8 mouse cellular contexts compared by ENCODE assay signal in the genomic region with DNA sequence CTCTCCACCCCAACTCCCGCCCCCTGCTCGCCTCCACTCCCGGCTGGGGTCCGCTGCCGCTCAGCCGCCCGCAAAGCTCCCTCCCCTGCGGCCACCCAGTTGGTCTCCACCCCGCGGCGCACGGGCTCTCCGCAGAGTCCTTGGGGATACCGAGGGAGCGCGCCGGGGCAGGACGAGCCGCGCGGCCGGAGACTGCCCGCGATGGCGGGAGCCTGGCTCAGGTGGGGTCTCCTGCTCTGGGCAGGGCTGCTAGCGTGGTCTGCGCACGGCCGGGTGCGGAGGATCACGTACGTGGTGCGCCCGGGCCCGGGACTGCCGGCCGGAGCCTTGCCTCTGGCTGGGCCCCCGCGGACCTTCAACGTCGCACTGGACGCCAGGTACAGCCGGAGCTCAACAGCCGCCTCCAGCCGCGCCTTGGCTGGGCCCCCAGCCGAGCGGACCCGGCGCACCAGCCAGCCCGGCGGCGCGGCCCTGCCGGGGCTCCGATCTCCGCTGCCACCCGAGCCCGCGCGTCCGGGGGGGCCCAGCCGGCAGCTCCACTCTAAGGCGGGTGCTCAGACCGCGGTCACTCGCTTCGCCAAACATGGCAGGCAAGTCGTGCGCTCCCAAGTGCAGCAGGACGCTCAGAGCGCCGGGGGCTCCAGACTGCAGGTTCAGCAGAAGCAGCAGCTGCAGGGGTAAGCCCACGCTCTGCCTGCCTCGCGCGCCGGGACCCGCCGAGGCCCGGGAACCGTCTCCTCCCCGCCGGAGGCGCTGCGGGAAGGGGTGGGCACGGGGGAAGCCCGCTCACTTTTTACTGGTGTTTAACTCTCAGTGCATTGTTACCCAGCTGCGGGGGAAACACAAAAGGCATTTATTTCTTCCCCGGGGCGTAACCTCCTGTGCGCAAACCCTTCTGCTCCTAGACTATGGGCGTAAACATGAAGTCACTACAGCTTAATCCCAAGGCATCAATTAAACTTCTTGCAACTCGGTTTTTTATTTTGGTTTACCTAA. TPM values are rescaled to one million over a fixed set of nuclear protein-coding genes. Genes with fewer than 3 reads are reported as not detected.
DNase-seq lines count a peak whose midpoint lies in the region; ATAC-seq and TF ChIP-seq lines count a peak whose summit lies in the region.

No protein-coding gene starts in this region.

- TF ChIP-seq POLR2A in bone marrow macrophage, adult 2 months (IDR thresholded peaks at IDR 0.05; ENCODE audit: borderline replicate concordance, low read depth, low read length): no peak

- no peaks in the 10 kb centered on the region for H3K36me3 ChIP-seq in hindbrain, embryonic 14.5 days (replicated peaks; ENCODE audit: control insufficient read depth, insufficient read depth)
- peaks cover 11% of the 10 kb centered on the region for H3K36me3 ChIP-seq in limb, embryonic 15.5 days
- no peaks in the 10 kb centered on the region for H3K36me3 ChIP-seq in midbrain, embryonic 15.5 days (replicated peaks)
- H3K36me3 ChIP-seq in stomach, postnatal 0 days (ENCODE audit: control insufficient read depth, insufficient read depth, low read length): no peaks in the 10 kb centered on the region

- peak overlapping the region; percentile 99 for H3K4me2 ChIP-seq in hindbrain, embryonic 14.5 days (replicated peaks)
- H3K4me2 ChIP-seq in limb, embryonic 15.5 days: peak overlapping the region; percentile 80
- H3K4me2 ChIP-seq in midbrain, embryonic 15.5 days: peak overlapping the region; percentile 100
- H3K4me2 ChIP-seq in stomach, postnatal 0 days (replicated peaks; ENCODE audit: low read depth): peak overlapping the region; percentile 96

- TF ChIP-seq EP300 in stomach, postnatal 0 days (optimal IDR thresholded peaks at IDR 0.05): no peak

- under 1% methylated on average over 94 of the region's 94 CpGs for WGBS in hindbrain, embryonic 14.5 days
- under 1% methylated on average over 82 of the region's 94 CpGs for WGBS in limb, embryonic 15.5 days
- under 1% methylated on average over 94 of the region's 94 CpGs for WGBS in midbrain, embryonic 15.5 days
- 1% methylated on average over 87 of the region's 94 CpGs for WGBS in stomach, postnatal 0 days

- peak overlapping the region; percentile 55 for H3K4me3 ChIP-seq in bone marrow macrophage, adult 2 months (ENCODE audit: insufficient read depth, low read length)
- H3K4me3 ChIP-seq in hindbrain, embryonic 14.5 days (replicated peaks; ENCODE audit: low read length): peak overlapping the region; percentile 76
- H3K4me3 ChIP-seq in limb, embryonic 15.5 days: peak overlapping the region; percentile 92
- H3K4me3 ChIP-seq in midbrain, embryonic 15.5 days: peak overlapping the region; percentile 85
- peak overlapping the region; percentile 81 for H3K4me3 ChIP-seq in stomach, postnatal 0 days (ENCODE audit: low read depth, low read length)

- no peak overlapping the region for H3K27ac ChIP-seq in bone marrow macrophage, adult 2 months (ENCODE audit: insufficient read depth, low read depth, low read length)
- H3K27ac ChIP-seq in hindbrain, embryonic 14.5 days: peak overlapping the region; percentile 51; the same call in 1 of the 2 replicates
- peak overlapping the region; percentile 97 for H3K27ac ChIP-seq in limb, embryonic 15.5 days
- no peak overlapping the region for H3K27ac ChIP-seq in midbrain, embryonic 15.5 days
- peak overlapping the region; percentile 88 for H3K27ac ChIP-seq in stomach, postnatal 0 days (replicated peaks)

- peak overlapping the region; percentile 69 for H3K9ac ChIP-seq in hindbrain, embryonic 14.5 days
- H3K9ac ChIP-seq in limb, embryonic 15.5 days: peak overlapping the region; percentile 87
- H3K9ac ChIP-seq in midbrain, embryonic 15.5 days: peak overlapping the region; percentile 47
- peak overlapping the region; percentile 77 for H3K9ac ChIP-seq in stomach, postnatal 0 days (ENCODE audit: low read length)

- H3K9me3 ChIP-seq in hindbrain, embryonic 14.5 days (ENCODE audit: control insufficient read depth, low read length): no peaks in the 10 kb centered on the region
- no peaks in the 10 kb centered on the region for H3K9me3 ChIP-seq in limb, embryonic 15.5 days
- H3K9me3 ChIP-seq in midbrain, embryonic 15.5 days: no peaks in the 10 kb centered on the region
- H3K9me3 ChIP-seq in stomach, postnatal 0 days (ENCODE audit: control insufficient read depth, low read length): no peaks in the 10 kb centered on the region

- no peak for DNase-seq in cerebellum, adult 9-10 months
- DNase-seq in gastrocnemius, adult 18-20 months (ENCODE audit: low spot score): peak; percentile 34
- peak; percentile 32 for DNase-seq in hindbrain, embryonic 14.5 days (ENCODE audit: low spot score)
- DNase-seq in stomach, postnatal 0 days (ENCODE audit: low spot score): peak; percentile 62

- no peak for TF ChIP-seq CTCF in bone marrow macrophage, adult 2 months (IDR thresholded peaks at IDR 0.05; ENCODE audit: low read depth, low read length)
- no peak for TF ChIP-seq CTCF in stomach, postnatal 0 days (IDR thresholded peaks at IDR 0.05; ENCODE audit: low read depth)

- H3K4me1 ChIP-seq in bone marrow macrophage, adult 2 months (ENCODE audit: control insufficient read depth, insufficient read depth, low read length): no peaks in the 10 kb centered on the region
- H3K4me1 ChIP-seq in hindbrain, embryonic 14.5 days (replicated peaks; ENCODE audit: control insufficient read depth, insufficient read depth, low read length): peaks cover 7% of the 10 kb centered on the region
- peaks cover 27% of the 10 kb centered on the region for H3K4me1 ChIP-seq in limb, embryonic 15.5 days
- peaks cover 8% of the 10 kb centered on the region for H3K4me1 ChIP-seq in midbrain, embryonic 15.5 days
- peaks cover 4% of the 10 kb centered on the region; the same call in 1 of the 2 replicates for H3K4me1 ChIP-seq in stomach, postnatal 0 days (replicated peaks; ENCODE audit: control insufficient read depth, insufficient read depth)

- peak; percentile 37; the same call in 1 of the 2 replicates for ATAC-seq in cerebellum, adult (ENCODE audit: insufficient number of reproducible peaks, low FRiP score, low TSS enrichment)
- peak; percentile 62 for ATAC-seq in hindbrain, embryonic 14.5 days (ENCODE audit: low FRiP score)
- ATAC-seq in limb, embryonic 15.5 days (ENCODE audit: insufficient number of reproducible peaks, low FRiP score, low TSS enrichment, low read depth): peak; percentile 53
- peak; percentile 79 for ATAC-seq in midbrain, embryonic 15.5 days (replicated peaks)
- ATAC-seq in stomach, postnatal 0 days (ENCODE audit: low FRiP score, low TSS enrichment): peak; percentile 65

- H3K27me3 ChIP-seq in hindbrain, embryonic 14.5 days (ENCODE audit: control insufficient read depth, insufficient read depth, low read length): no peaks in the 10 kb centered on the region
- H3K27me3 ChIP-seq in limb, embryonic 15.5 days: no peaks in the 10 kb centered on the region
- H3K27me3 ChIP-seq in midbrain, embryonic 15.5 days (replicated peaks): peaks cover 7% of the 10 kb centered on the region; the same call in 1 of the 2 replicates
- H3K27me3 ChIP-seq in stomach, postnatal 0 days (ENCODE audit: control insufficient read depth, insufficient read depth, low read length): no peaks in the 10 kb centered on the region

RNA-seq across cellular contexts. Expression of gene Ltbp1, which starts 0.6 kb away (rescaled TPM):
- polyA plus RNA-seq in bone marrow macrophage, adult 2 months (2012; ENCODE audit: insufficient read depth, insufficient read length, missing spikeins): 1.6 and 3.5 TPM in 2 replicates
- total RNA-seq in gastrocnemius, adult 18-20 months (2021): 1 to 10 TPM; 6.5 to 8.6 TPM
- polyA plus RNA-seq in hindbrain, embryonic 14.5 days (2014; fragmentation: Nextera tagmentation; extraction: Ambion mirVana): 2.6 TPM in 2 replicates
- polyA plus RNA-seq in limb, embryonic 15.5 days (2015; fragmentation: Nextera tagmentation; extraction: Ambion mirVana): 65.8 and 78.6 TPM in 2 replicates
- 1.1 and 1.4 TPM in 2 replicates for polyA plus RNA-seq in midbrain, embryonic 15.5 days (2015; fragmentation: Nextera tagmentation; extraction: Ambion mirVana)
- polyA plus RNA-seq in stomach, postnatal 0 days (2015; fragmentation: Nextera tagmentation; extraction: Ambion mirVana): 16.2 and 17.7 TPM in 2 replicates

Comparison
In these comparisons a context has a peak if more than half of its experiments do, and no peak if none do; other contexts are left out.
1. H3K27ac ChIP-seq: peak in hindbrain, embryonic 14.5 days (single experiment), limb, embryonic 15.5 days (single experiment) and stomach, postnatal 0 days (single experiment); none in bone marrow macrophage, adult 2 months (single experiment) and midbrain, embryonic 15.5 days (single experiment).
2. Peak in every context shown above with its lines, with median percentiles within 50 percentile points of each other: ATAC-seq, H3K4me3 ChIP-seq, H3K4me2 ChIP-seq and H3K9ac ChIP-seq.